Mouse (Mus musculus) heart, postnatal 0 days (tissue): Measurements from ENCODE around the gene Yap1. TPM values are rescaled to one million over a fixed set of nuclear protein-coding genes. Genes with fewer than 3 reads are reported as not detected.

Experiments
- ATAC-seq: fragments of 200-750 bp; cut with Nextera tagmentation; 2 replicates; pipeline ENCODE4 v1.8.0; 2017; ENCODE audit warnings: low read depth, moderate number of reproducible peaks, moderate library complexity; ENCODE audit not compliant: insufficient read depth
- DNase-seq: peaks from one replicate; pipeline ENCODE4 v3.0.0-alpha.2; 2016; ENCODE audit warnings: low spot score
- H3K27ac ChIP-seq: fragments of 300-500 bp; sonication (generic); 2 replicates; pipeline ENCODE4 v1.5.1; 2014; ENCODE audit warnings: low read depth, mild to moderate bottlenecking
- H3K27me3 ChIP-seq: fragments of 300-500 bp; sonication (generic); 2 replicates; pipeline ENCODE4 v1.6.1; 2014; ENCODE audit warnings: low read length, mixed read lengths; ENCODE audit not compliant: control insufficient read depth, insufficient read depth
- H3K36me3 ChIP-seq: fragments of 300-500 bp; sonication (generic); replicated peaks from 2 replicates; pipeline ENCODE4 v1.6.1; 2014; ENCODE audit warnings: low read length, mixed read lengths; ENCODE audit not compliant: control insufficient read depth, insufficient read depth
- H3K4me1 ChIP-seq: fragments of 300-500 bp; sonication (generic); 2 replicates; pipeline ENCODE4 v1.6.1; 2014; ENCODE audit warnings: antibody characterized with exemption; ENCODE audit not compliant: control insufficient read depth, insufficient read depth
- H3K4me2 ChIP-seq: fragments of 300-500 bp; sonication (generic); 2 replicates; pipeline ENCODE4 v1.6.1; 2014; ENCODE audit warnings: low read depth, mild to moderate bottlenecking, low read length, moderate library complexity
- H3K4me3 ChIP-seq: fragments of 300-500 bp; sonication (generic); 2 replicates; pipeline ENCODE4 v1.5.1; 2014; ENCODE audit warnings: low read depth, low read length
- H3K9ac ChIP-seq: fragments of 300-500 bp; sonication (generic); replicated peaks from 2 replicates; pipeline ENCODE4 v1.6.1; 2014; ENCODE audit warnings: low read depth, low read length, mixed read lengths
- H3K9me3 ChIP-seq: fragments of 300-500 bp; sonication (generic); replicated peaks from 2 replicates; pipeline ENCODE4 v1.6.1; 2016; ENCODE audit warnings: low read length; ENCODE audit not compliant: control insufficient read depth
- CTCF ChIP-seq: IDR thresholded peaks from 2 replicates; pipeline ENCODE4 v1.5.1; 2016; ENCODE audit warnings: antibody characterized with exemption, control low read depth, low read depth
- EP300 ChIP-seq: IDR thresholded peaks from 2 replicates; pipeline ENCODE4 v1.6.1; 2016; ENCODE audit warnings: antibody characterized with exemption, low read depth
- WGBS: fragments of 180-500 bp; shearing (Covaris S2); extraction: QIAGEN DNeasy Blood & Tissue Kit; methylation state at CpG from one replicate; pipeline ENCODE4 v1.1.7; 2014; 5-methylcytosine and 5-hydroxymethylcytosine counted together
- polyA plus RNA-seq: library from polyadenylated mRNA; unstranded; fragments of >200 nt; fragmentation: Nextera tagmentation; extraction: Ambion mirVana; gene quantifications from 2 replicates; pipeline ENCODE4 v1.2.1, GENCODE M21; 2015
- total RNA-seq: library from RNA; depleted of rRNA; stranded (reverse); fragments of >200 nt; gene quantifications from 2 replicates; pipeline ENCODE4 v1.2.3, GENCODE M21; 2014; ENCODE audit warnings: low replicate concordance

Yap1 gene
- total and polyA plus RNA-seq, 2 experiments from 2014 or later, result 12.9 to 64.9 TPM

GRCm38 (mm10) chr9:8002806-8003205 is 1.6 kb downstream of the Yap1 start:
- WGBS, result 1% methylated on average over 12 of the region's 12 CpGs
- DNase-seq, result peak; percentile 51

DNA sequence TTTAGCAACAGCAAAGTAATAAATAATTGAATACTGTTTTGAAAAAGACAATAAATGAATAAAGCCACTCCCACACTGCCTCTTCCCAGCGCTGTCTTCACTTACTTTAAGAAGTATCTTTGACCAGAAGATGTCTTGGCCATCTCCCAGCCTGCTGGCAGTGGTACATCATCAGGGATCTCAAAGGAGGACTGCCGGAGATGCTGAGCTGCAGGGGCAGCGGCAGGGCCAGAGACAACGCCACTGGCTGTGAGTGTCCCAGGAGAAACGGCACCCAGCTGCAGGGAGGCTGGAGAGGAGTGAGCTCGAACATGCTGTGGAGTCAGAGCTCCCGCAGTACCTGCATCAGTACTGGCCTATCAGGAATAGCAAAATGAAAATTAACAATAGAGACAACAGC is 3.0 kb downstream of the Yap1 start:
- 40% methylated on average over 7 of the region's 7 CpGs for WGBS
- no peak for TF ChIP-seq CTCF
- TF ChIP-seq EP300, result no peak
- Histone ChIP-seq H3K9me3 (no peaks in the 10 kb centered on the region), H3K4me1 (peaks cover 3% of the 10 kb centered on the region; the same call in 1 of the 2 replicates), H3K27me3 (no peaks in the 10 kb centered on the region), H3K27ac (no peak overlapping the region), H3K4me2 (no peak overlapping the region), H3K9ac (no peak overlapping the region), H3K4me3 (no peak overlapping the region), H3K36me3 (peaks cover 26% of the 10 kb centered on the region)
- ATAC-seq (no peak), DNase-seq (no peak)

More at GRCm38 (mm10) chr9:8002806-8003205, 1.6 kb downstream of the Yap1 start:
- TF ChIP-seq EP300 (no peak), CTCF (no peak)
- Histone ChIP-seq H3K4me2 (peak overlapping the region; percentile 76), H3K9ac (peak overlapping the region; percentile 96), H3K9me3 (no peaks in the 10 kb centered on the region), H3K36me3 (peaks cover 26% of the 10 kb centered on the region), H3K4me1 (peaks cover 3% of the 10 kb centered on the region; the same call in 1 of the 2 replicates), H3K27ac (peak overlapping the region; percentile 97), H3K27me3 (no peaks in the 10 kb centered on the region), H3K4me3 (peak overlapping the region; percentile 82)
- ATAC-seq, result no peak

DNA sequence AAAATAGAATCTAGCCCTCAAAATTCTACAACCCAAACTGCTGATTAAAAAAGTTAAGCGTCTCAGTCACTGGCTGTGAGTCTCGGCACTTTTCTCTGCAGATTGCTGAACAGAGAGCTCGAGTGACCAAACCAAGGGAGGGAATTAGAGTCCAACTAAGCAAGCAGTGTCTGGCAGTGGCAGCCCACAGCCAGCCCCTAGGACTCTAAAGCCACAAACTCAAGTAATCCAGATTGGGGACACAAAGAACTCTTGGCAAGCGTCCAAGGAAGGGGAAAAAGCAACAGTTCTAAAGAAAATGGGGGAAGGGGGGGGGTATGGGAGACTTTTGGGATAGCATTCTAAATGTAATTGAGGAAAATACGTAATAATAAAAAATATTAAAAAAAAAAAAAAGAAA is 10.1 kb downstream of the Yap1 start:
- Histone ChIP-seq H3K4me2 (no peak overlapping the region), H3K27me3 (no peaks in the 10 kb centered on the region), H3K27ac (0 out of 2 replicates have a peak overlapping the region, but pooled peaks have one; percentile 25), H3K9me3 (no peaks in the 10 kb centered on the region), H3K4me3 (no peak overlapping the region), H3K36me3 (peaks cover 27% of the 10 kb centered on the region), H3K9ac (no peak overlapping the region), H3K4me1 (peaks cover 40% of the 10 kb centered on the region)
- no peak for TF ChIP-seq EP300
- no peak for TF ChIP-seq CTCF
- ATAC-seq, result no peak
- WGBS, result 49% methylated on average over 5 of the region's 5 CpGs
- DNase-seq, result no peak

GRCm38 (mm10) chr9:7992651-7993050 is 11.7 kb downstream of the Yap1 start:
- H3K4me3 ChIP-seq, result no peak overlapping the region
- DNase-seq (no peak), ATAC-seq (no peak)
- no peaks in the 10 kb centered on the region for H3K27me3 ChIP-seq
- TF ChIP-seq CTCF (no peak), EP300 (no peak)
- H3K9ac ChIP-seq, result no peak overlapping the region
- H3K36me3 ChIP-seq, result peaks cover 20% of the 10 kb centered on the region
- peaks cover 42% of the 10 kb centered on the region for H3K4me1 ChIP-seq
- H3K4me2 ChIP-seq, result no peak overlapping the region
- H3K27ac ChIP-seq, result peak overlapping the region; percentile 17; the same call in 1 of the 2 replicates
- no peaks in the 10 kb centered on the region for H3K9me3 ChIP-seq
- WGBS, result 28% methylated on average over 3 of the region's 3 CpGs

- no peak for TF ChIP-seq CTCF
- Histone ChIP-seq H3K27me3 (no peaks in the 10 kb centered on the region), H3K9ac (no peak overlapping the region), H3K4me2 (no peak overlapping the region), H3K4me1 (peaks cover 42% of the 10 kb centered on the region), H3K36me3 (peaks cover 24% of the 10 kb centered on the region), H3K27ac (no peak overlapping the region), H3K9me3 (no peaks in the 10 kb centered on the region), H3K4me3 (no peak overlapping the region)
- DNase-seq (no peak), ATAC-seq (no peak)
- 47% methylated on average over 4 of the region's 4 CpGs for WGBS
Measured at GRCm38 (mm10) chr9:7990897-7991296, 13.5 kb downstream of the Yap1 start.

- no peaks in the 10 kb centered on the region for H3K9me3 ChIP-seq
- DNase-seq (no peak), ATAC-seq (no peak)
- H3K4me3 ChIP-seq, result no peak overlapping the region
- H3K4me2 ChIP-seq, result no peak overlapping the region
- no peak for TF ChIP-seq EP300
- TF ChIP-seq CTCF, result no peak
- H3K9ac ChIP-seq, result no peak overlapping the region
- WGBS, result 70% methylated on average over 5 of the region's 5 CpGs
- peaks cover 50% of the 10 kb centered on the region for H3K4me1 ChIP-seq
- no peaks in the 10 kb centered on the region for H3K27me3 ChIP-seq
- no peak overlapping the region for H3K27ac ChIP-seq
- H3K36me3 ChIP-seq, result peaks cover 20% of the 10 kb centered on the region
Measured at GRCm38 (mm10) chr9:7987119-7987518, 17.3 kb downstream of the Yap1 start.
